Mouse (Mus musculus): ENCODE data around the gene Echdc2. TPM values are rescaled to one million over a fixed set of nuclear protein-coding genes. Genes with fewer than 3 reads are reported as not detected.

Echdc2 gene
- total RNA-seq (2012; rRNA removed): 47.0 and 51.1 TPM in 2 replicates
- 45.5 and 51.9 TPM in 2 replicates for total RNA-seq (2014; rRNA removed)
- 53.4 and 54.3 TPM in 2 replicates for polyA plus RNA-seq (2012; ENCODE audit: insufficient read length, low read depth)

GRCm38 (mm10) chr4:108165152-108165895 lies at the start of gene Echdc2:
Gene Echdc2 (plus strand): TSS chr4:108165437.
- TF ChIP-seq UBTF (IDR thresholded peaks at IDR 0.05; ENCODE audit: low read depth, low read length) (peak; percentile 78; the same call in 1 of the 2 replicates), KAT2A (IDR thresholded peaks at IDR 0.05; ENCODE audit: insufficient replicate concordance, low read length) (no peak), POLR2A (IDR thresholded peaks at IDR 0.05; ENCODE audit: low read depth, low read length) (peak; percentile 61), CHD1 (IDR thresholded peaks at IDR 0.05; ENCODE audit: low read depth, low read length) (no peak), SMC3 (IDR thresholded peaks at IDR 0.05; ENCODE audit: low read depth, low read length) (peak; percentile 3; the same call in 1 of the 2 replicates), MYC (IDR thresholded peaks at IDR 0.05; ENCODE audit: low read depth, low read length) (no peak), RCOR1 (conservative IDR thresholded peaks at IDR 0.05; ENCODE audit: low read depth, low read length) (no peak), USF2 (conservative IDR thresholded peaks at IDR 0.05; ENCODE audit: low read depth, low read length) (no peak), GABPA (IDR thresholded peaks at IDR 0.05; ENCODE audit: insufficient replicate concordance, low read depth, low read length) (no peak), TCF12 (IDR thresholded peaks at IDR 0.05; ENCODE audit: low read depth, low read length) (0 out of 2 replicates have a peak, but pooled peaks have one; percentile 29), BHLHE40 (IDR thresholded peaks at IDR 0.05; ENCODE audit: low read depth, low read length) (peak; percentile 40; the same call in 1 of the 2 replicates), POLR2AphosphoS2 (IDR thresholded peaks at IDR 0.05; ENCODE audit: low read depth, low read length) (no peak), MAZ (IDR thresholded peaks at IDR 0.05; ENCODE audit: low read depth, low read length) (no peak), E2F4 (IDR thresholded peaks at IDR 0.05; ENCODE audit: insufficient replicate concordance, low read depth, low read length) (no peak), USF1 (IDR thresholded peaks at IDR 0.05; ENCODE audit: low read depth, low read length) (no peak), ZC3H11A (IDR thresholded peaks at IDR 0.05; ENCODE audit: low read depth, low read length) (no peak), PAX5 (IDR thresholded peaks at IDR 0.05; ENCODE audit: low read length) (no peak), JUND (conservative IDR thresholded peaks at IDR 0.05; ENCODE audit: low read depth, low read length) (no peak), RAD21 (IDR thresholded peaks at IDR 0.05; ENCODE audit: low read depth, low read length) (peak; percentile 26), SIN3A (IDR thresholded peaks at IDR 0.05; ENCODE audit: low read length) (peak; percentile 43; the same call in 1 of the 2 replicates), HCFC1 (IDR thresholded peaks at IDR 0.05; ENCODE audit: low read depth, low read length) (no peak), CHD2 (IDR thresholded peaks at IDR 0.05; ENCODE audit: low read length) (no peak), CTCF (conservative IDR thresholded peaks at IDR 0.05 in 1 of 2, IDR thresholded peaks at IDR 0.05 in 1 of 2; ENCODE audit: low read depth in 2 of 2, low read length in 2 of 2) (peak in 1 of 2 experiments; percentile 51; a peak in 2 of 4 replicates), ETS1 (conservative IDR thresholded peaks at IDR 0.05; ENCODE audit: low read depth, low read length) (no peak), NRF1 (IDR thresholded peaks at IDR 0.05; ENCODE audit: low read depth, low read length) (no peak), ZMIZ1 (IDR thresholded peaks at IDR 0.05; ENCODE audit: low read depth, low read length) (no peak), ELF1 (IDR thresholded peaks at IDR 0.05; ENCODE audit: low read depth, low read length) (peak; percentile 55; the same call in 1 of the 2 replicates), NELFE (IDR thresholded peaks at IDR 0.05; ENCODE audit: low read depth, low read length) (no peak), MAX (IDR thresholded peaks at IDR 0.05; ENCODE audit: low read length) (no peak)
- in situ Hi-C loops (cut with MboI; ENCODE audit: low pct_ligation_motif_present, low pct_unique_long_range_greater_than_20kb, low sequenced_read_pairs): no loop called here
- Histone ChIP-seq H3K27ac (ENCODE audit: insufficient read depth, low read depth) (no peak within 1 kb of the TSS), H3K9ac (ENCODE audit: insufficient read depth, low read depth) (peak within 1 kb of the TSS; percentile 70), H3K79me2 (replicated peaks; ENCODE audit: control insufficient read depth, extremely low read depth, insufficient read depth, poor library complexity, severe bottlenecking) (no peaks in the 10 kb centered on the region), H3K4me3 (replicated peaks in 1 of 3; ENCODE audit: low read depth in 2 of 3, low read length in 2 of 3, poor library complexity in 1 of 3) (peak within 1 kb of the TSS; percentile 71 to 82 (median 72)), H3K4me2 (ENCODE audit: insufficient read depth, low read depth, poor library complexity, severe bottlenecking) (peak within 1 kb of the TSS; percentile 69), H3K36me3 (replicated peaks in 1 of 2; ENCODE audit: control insufficient read depth in 1 of 2, insufficient read depth in 1 of 2, low read length in 1 of 2) (peaks cover 3 to 25% of the 10 kb centered on the region in 2 experiments), H3K4me1 (ENCODE audit: control insufficient read depth in 1 of 2, insufficient read depth in 2 of 2) (peaks cover 0 to 4% of the 10 kb centered on the region in 2 experiments; a peak in 1 of 4 replicates), H3K27me3 (replicated peaks) (peaks cover 12% of the 10 kb centered on the region), H3K9me3 (replicated peaks; ENCODE audit: low read length) (no peaks in the 10 kb centered on the region)
- DNase-seq (ENCODE audit: extremely low read depth): peak; percentile 36
- dilution Hi-C loops (cut with MboI; ENCODE audit: extremely low pct_ligation_motif_present, extremely low pct_unique_long_range_greater_than_20kb, low sequenced_read_pairs): no loop called here

Measured in CH12.LX (cell line).